Mouse (Mus musculus) neural tube, embryonic 14.5 days (tissue): ENCODE data around the gene Cyp2j9. TPM values are rescaled to one million over a fixed set of nuclear protein-coding genes. Genes with fewer than 3 reads are reported as not detected.
A peak's percentile ranks its signal among the peaks of the same experiment; 100 is the strongest.
"Not testable (repeated sequence)": the region's sequence is repeated elsewhere in the genome, so short reads cannot be mapped to it uniquely, and the experiment has no call there.

ENCODE experiments used
- ATAC-seq: fragments of 200-750 bp; cut with Nextera tagmentation; 2 replicates; pipeline ENCODE4 v1.8.0; 2017; ENCODE audit warnings: low read depth, mild to moderate bottlenecking, moderate TSS enrichment, moderate library complexity
- H3K27ac ChIP-seq: fragments of 300-500 bp; sonication (generic); 2 replicates; pipeline ENCODE4 v1.5.1; 2014; ENCODE audit warnings: low read depth, mild to moderate bottlenecking, control low read depth, low read length, moderate library complexity, mixed read lengths
- H3K27me3 ChIP-seq: fragments of 300-500 bp; sonication (generic); 2 replicates; pipeline ENCODE4 v1.6.1; 2014; ENCODE audit warnings: low read length; ENCODE audit not compliant: control insufficient read depth, insufficient read depth
- H3K36me3 ChIP-seq: fragments of 300-500 bp; sonication (generic); 2 replicates; pipeline ENCODE4 v1.6.1; 2014; ENCODE audit warnings: low read length, mixed read lengths; ENCODE audit not compliant: control insufficient read depth, insufficient read depth
- H3K4me1 ChIP-seq: fragments of 300-500 bp; sonication (generic); 2 replicates; pipeline ENCODE4 v1.6.1; 2014; ENCODE audit warnings: low read length; ENCODE audit not compliant: control insufficient read depth, insufficient read depth
- H3K4me2 ChIP-seq: fragments of 300-500 bp; sonication (generic); 2 replicates; pipeline ENCODE4 v1.6.1; 2014; ENCODE audit warnings: mild to moderate bottlenecking, low read depth, low read length, control low read depth
- H3K4me3 ChIP-seq: fragments of 300-500 bp; sonication (generic); 2 replicates; pipeline ENCODE4 v1.5.1; 2014; ENCODE audit warnings: low read depth, low read length, control low read depth, mixed read lengths
- H3K9ac ChIP-seq: fragments of 300-500 bp; sonication (generic); replicated peaks from 2 replicates; pipeline ENCODE4 v1.6.1; 2014; ENCODE audit warnings: low read depth, mild to moderate bottlenecking, control low read depth, low read length, mixed read lengths
- H3K9me3 ChIP-seq: fragments of 300-500 bp; sonication (generic); 2 replicates; pipeline ENCODE4 v1.6.1; 2016; ENCODE audit warnings: low read length; ENCODE audit not compliant: control insufficient read depth
- WGBS: fragments of 180-500 bp; shearing (Covaris S2); extraction: QIAGEN DNeasy Blood & Tissue Kit; methylation state at CpG from one replicate; pipeline ENCODE4 v1.1.7; 2014; 5-methylcytosine and 5-hydroxymethylcytosine counted together
- polyA plus RNA-seq: library from polyadenylated mRNA; unstranded; fragments of >200 nt; fragmentation: Nextera tagmentation; extraction: Ambion mirVana; gene quantifications from 2 replicates; pipeline ENCODE4 v1.2.1, GENCODE M21; 2014

Gene Cyp2j9
- polyA plus RNA-seq = 7.1 and 8.2 TPM in 2 replicates

GRCm38 (mm10) chr4:96590911-96591790 lies at the start of gene Cyp2j9:
TSS of gene Cyp2j9 (minus strand) at chr4:96591578.
- Histone ChIP-seq H3K27me3 (no peaks in the 10 kb centered on the region), H3K36me3 (no peaks in the 10 kb centered on the region), H3K4me3 (peak within 1 kb of the TSS; percentile 28), H3K27ac (peak within 1 kb of the TSS; percentile 44; the same call in 1 of the 2 replicates), H3K4me2 (peak within 1 kb of the TSS; percentile 55), H3K9ac (peak within 1 kb of the TSS; percentile 39; the same call in 1 of the 2 replicates), H3K9me3 (no peaks in the 10 kb centered on the region), H3K4me1 (no peaks in the 10 kb centered on the region)
- peak; percentile 94 for ATAC-seq
- WGBS = 17% methylated on average over 18 of the region's 18 CpGs

GRCm38 (mm10) chr4:96635455-96635854 lies 44.1 kb upstream of the Cyp2j9 start:
- Histone ChIP-seq H3K4me2 (no peak overlapping the region), H3K27ac (no peak overlapping the region), H3K4me1 (no peaks in the 10 kb centered on the region), H3K36me3 (no peaks in the 10 kb centered on the region), H3K9me3 (no peaks in the 10 kb centered on the region), H3K27me3 (no peaks in the 10 kb centered on the region), H3K9ac (no peak overlapping the region), H3K4me3 (no peak overlapping the region)
- 88% methylated on average over 1 of the region's 1 CpGs for WGBS
- ATAC-seq = no peak

GRCm38 (mm10) chr4:96622474-96622873 lies 31.1 kb upstream of the Cyp2j9 start:
- WGBS = 88% methylated on average over 1 of the region's 1 CpGs
- no peaks in the 10 kb centered on the region for H3K27me3 ChIP-seq
- no peak overlapping the region for H3K27ac ChIP-seq
- no peaks in the 10 kb centered on the region for H3K36me3 ChIP-seq
- H3K4me1 ChIP-seq = no peaks in the 10 kb centered on the region
- no peak overlapping the region for H3K4me3 ChIP-seq
- ATAC-seq = no peak
- no peak overlapping the region for H3K9ac ChIP-seq
- no peak overlapping the region for H3K4me2 ChIP-seq
- no peaks in the 10 kb centered on the region for H3K9me3 ChIP-seq

GRCm38 (mm10) chr4:96591791-96592150 lies 393 bp upstream of the Cyp2j9 start:
- peak overlapping the region; percentile 55 for H3K4me2 ChIP-seq
- H3K4me3 ChIP-seq = no peak overlapping the region; the same call in 1 of the 2 replicates
- no peaks in the 10 kb centered on the region for H3K27me3 ChIP-seq
- H3K9me3 ChIP-seq = no peaks in the 10 kb centered on the region
- H3K36me3 ChIP-seq = no peaks in the 10 kb centered on the region
- WGBS = 33% methylated on average over 4 of the region's 4 CpGs
- ATAC-seq = peak; percentile 80
- no peak overlapping the region for H3K9ac ChIP-seq
- peak overlapping the region; percentile 44; the same call in 1 of the 2 replicates for H3K27ac ChIP-seq
- H3K4me1 ChIP-seq = no peaks in the 10 kb centered on the region

GRCm38 (mm10) chr4:96581425-96582088 lies 9.8 kb downstream of the Cyp2j9 start:
- H3K4me2 ChIP-seq = no peak overlapping the region
- no peaks in the 10 kb centered on the region for H3K4me1 ChIP-seq
- no peak overlapping the region for H3K4me3 ChIP-seq
- no peak for ATAC-seq
- 59% methylated on average over 1 of the region's 1 CpGs for WGBS
- no peaks in the 10 kb centered on the region for H3K36me3 ChIP-seq
- no peak overlapping the region for H3K9ac ChIP-seq
- H3K9me3 ChIP-seq = no peaks in the 10 kb centered on the region
- H3K27me3 ChIP-seq = no peaks in the 10 kb centered on the region
- no peak overlapping the region for H3K27ac ChIP-seq

- not testable (repeated sequence) for H3K4me2 ChIP-seq, H3K9me3 ChIP-seq, H3K27me3 ChIP-seq, H3K36me3 ChIP-seq, H3K9ac ChIP-seq, H3K4me3 ChIP-seq, H3K27ac ChIP-seq, H3K4me1 ChIP-seq, ATAC-seq
- WGBS = 66% methylated on average over 6 of the region's 6 CpGs
Measured at GRCm38 (mm10) chr4:96580351-96580750, 11.0 kb downstream of the Cyp2j9 start.

- 78% methylated on average over 3 of the region's 3 CpGs for WGBS
- ATAC-seq = no peak
Measured at GRCm38 (mm10) chr4:96569442-96569841, 21.9 kb downstream of the Cyp2j9 start.

GRCm38 (mm10) chr4:96567988-96568387 lies 23.4 kb downstream of the Cyp2j9 start:
- H3K9me3 ChIP-seq = no peaks in the 10 kb centered on the region
- H3K27ac ChIP-seq = no peak overlapping the region
- H3K4me2 ChIP-seq = no peak overlapping the region
- WGBS = 74% methylated on average over 1 of the region's 1 CpGs
- H3K9ac ChIP-seq = no peak overlapping the region
- no peaks in the 10 kb centered on the region for H3K4me1 ChIP-seq
- no peak for ATAC-seq
- no peaks in the 10 kb centered on the region for H3K36me3 ChIP-seq
- no peak overlapping the region for H3K4me3 ChIP-seq
- H3K27me3 ChIP-seq = no peaks in the 10 kb centered on the region

More at GRCm38 (mm10) chr4:96569442-96569841, 21.9 kb downstream of the Cyp2j9 start:
- H3K4me2 ChIP-seq = no peak overlapping the region
- no peaks in the 10 kb centered on the region for H3K36me3 ChIP-seq
- H3K27me3 ChIP-seq = no peaks in the 10 kb centered on the region
- no peaks in the 10 kb centered on the region for H3K9me3 ChIP-seq
- H3K4me1 ChIP-seq = no peaks in the 10 kb centered on the region
- no peak overlapping the region for H3K4me3 ChIP-seq
- H3K9ac ChIP-seq = no peak overlapping the region
- no peak overlapping the region for H3K27ac ChIP-seq

GRCm38 (mm10) chr4:96565808-96566207 lies 25.6 kb downstream of the Cyp2j9 start:
- no peaks in the 10 kb centered on the region for H3K36me3 ChIP-seq
- no peak for ATAC-seq
- H3K27ac ChIP-seq = no peak overlapping the region
- no peaks in the 10 kb centered on the region for H3K27me3 ChIP-seq
- H3K9me3 ChIP-seq = no peaks in the 10 kb centered on the region
- no peak overlapping the region for H3K9ac ChIP-seq
- no peak overlapping the region for H3K4me2 ChIP-seq
- H3K4me3 ChIP-seq = no peak overlapping the region
- H3K4me1 ChIP-seq = no peaks in the 10 kb centered on the region
